Mouse (Mus musculus): ENCODE data around the gene Krtap28-13.

Krtap28-13 gene

DNA sequence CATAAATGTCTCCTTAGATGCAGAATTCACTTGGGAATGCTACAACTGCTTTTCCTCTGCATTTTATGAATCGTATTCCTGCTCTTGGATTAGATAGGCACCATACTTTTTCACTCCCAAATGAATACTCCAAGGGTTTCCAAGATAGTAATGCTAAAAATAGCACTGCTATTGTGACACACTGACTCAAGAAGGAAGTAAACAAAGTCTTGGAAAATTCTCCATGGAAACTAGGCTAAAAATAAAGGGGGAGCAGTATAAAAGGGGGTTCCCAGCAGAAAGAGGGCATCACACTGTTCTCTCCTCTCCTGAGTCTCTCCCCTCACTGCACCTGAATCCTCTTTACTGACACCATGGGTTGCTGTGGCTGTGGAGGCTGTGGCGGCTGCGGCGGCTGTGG lies at the start of gene Krtap28-13:
Krtap28-13 (plus strand) TSS at position 288 of the 400 bp plus-strand sequence.
- no peak for DNase-seq (ENCODE audit: low spot score)

DNA sequence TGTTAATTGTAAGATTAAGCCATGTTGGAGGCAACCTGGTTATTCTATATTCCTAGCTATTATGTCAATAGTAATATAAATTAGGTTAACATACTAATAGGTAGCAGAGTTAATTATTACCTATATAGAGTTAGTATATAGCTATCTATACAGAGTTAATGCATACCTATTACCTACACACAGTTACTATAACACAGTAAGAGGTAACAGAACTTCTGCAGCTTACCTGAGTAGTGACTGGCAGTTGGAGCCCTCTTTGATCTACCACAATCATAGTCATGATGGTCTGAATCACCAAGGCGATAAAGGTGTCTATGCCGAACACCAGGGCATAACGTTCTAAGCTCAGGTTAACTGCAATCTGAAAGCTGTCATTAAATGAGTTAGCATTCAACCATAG lies 46.3 kb upstream of the Krtap28-13 start:
- no peak for DNase-seq (ENCODE audit: low spot score)

DNA sequence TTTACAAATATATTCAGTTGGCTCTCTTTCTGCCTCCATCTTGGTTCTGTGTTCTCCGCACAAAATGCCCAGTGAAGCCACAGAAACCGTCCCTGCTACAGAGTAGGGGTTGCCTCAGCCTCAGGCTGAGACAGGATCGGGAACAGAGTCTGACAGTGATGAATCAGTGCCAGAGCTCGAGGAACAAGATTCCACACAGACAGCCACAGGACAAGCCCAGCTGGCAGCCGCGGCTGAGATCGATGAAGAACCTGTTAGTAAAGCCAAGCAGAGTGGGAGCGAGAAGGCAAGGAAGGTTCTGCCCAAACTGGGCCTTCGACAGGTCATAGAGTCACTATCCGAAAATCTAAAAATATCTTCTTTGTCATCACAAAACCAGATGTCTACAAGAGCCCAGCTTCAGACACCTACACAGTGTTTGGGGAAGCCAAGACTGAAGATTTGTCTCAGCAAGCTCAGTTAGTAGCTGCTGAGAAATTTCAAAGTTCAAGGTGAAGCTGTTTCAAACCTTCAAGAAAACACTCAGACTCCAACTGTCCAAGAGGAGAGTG lies 45.3 kb upstream of the Krtap28-13 start:
- DNase-seq (ENCODE audit: low spot score): no peak

DNA sequence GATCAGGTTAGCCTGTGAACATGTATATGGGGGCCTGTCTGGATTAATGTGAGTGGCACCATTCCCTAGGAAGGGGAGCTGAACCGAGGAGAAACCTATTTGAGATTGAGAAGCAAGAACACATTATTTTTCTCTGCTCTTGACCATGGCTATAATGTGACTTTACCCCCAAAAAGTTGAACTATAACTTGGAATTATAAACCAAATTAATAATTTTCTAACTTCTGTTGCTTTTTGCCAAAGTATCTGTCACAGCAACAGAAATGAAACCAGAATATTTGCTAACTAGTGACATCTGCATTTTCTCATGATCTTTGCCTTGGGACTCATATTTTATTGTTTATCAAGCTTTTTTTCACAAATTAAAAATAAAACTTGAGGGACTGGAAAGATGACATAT lies 44.2 kb upstream of the Krtap28-13 start:
- DNase-seq (ENCODE audit: low spot score): no peak

DNA sequence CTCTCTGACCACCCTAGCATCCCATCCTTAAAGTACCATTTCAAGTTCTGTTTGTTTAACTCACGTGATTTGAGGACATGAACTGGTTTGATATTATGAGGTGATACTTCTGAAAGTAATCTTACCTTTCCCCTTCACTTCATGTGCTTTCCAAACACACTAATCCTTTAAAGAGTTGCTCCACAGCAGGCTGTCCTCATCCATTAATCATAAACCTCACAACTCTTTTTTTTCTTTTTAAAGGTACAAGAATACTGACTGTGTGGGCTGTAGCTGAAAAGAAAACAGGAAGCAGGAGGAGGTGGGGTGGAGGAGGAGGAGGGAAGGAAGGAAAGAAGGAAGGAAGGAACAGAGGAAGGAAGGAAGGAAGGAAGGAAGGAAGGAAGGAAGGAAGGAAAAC lies 28.8 kb upstream of the Krtap28-13 start:
- no peak for DNase-seq (ENCODE audit: low spot score)

DNA sequence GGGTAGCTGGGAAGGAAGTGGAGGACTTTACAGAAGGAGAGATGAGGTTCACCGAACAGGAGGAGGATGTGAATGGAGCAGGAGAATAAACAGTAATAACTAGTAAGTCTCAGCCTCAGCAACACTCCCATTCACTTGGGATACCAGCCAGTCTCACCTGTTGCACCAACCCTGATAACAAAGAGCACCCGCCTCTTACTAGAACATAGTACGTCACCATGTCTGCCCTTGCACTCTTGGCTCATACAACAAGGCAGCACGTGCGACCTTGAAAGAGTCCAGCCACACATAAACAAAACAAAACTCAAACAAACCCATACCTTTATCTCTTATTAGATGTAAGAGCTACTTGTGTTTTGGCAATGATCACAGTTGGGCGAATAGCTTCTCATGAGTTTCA lies 28.2 kb upstream of the Krtap28-13 start:
- no peak for DNase-seq (ENCODE audit: low spot score)

DNA sequence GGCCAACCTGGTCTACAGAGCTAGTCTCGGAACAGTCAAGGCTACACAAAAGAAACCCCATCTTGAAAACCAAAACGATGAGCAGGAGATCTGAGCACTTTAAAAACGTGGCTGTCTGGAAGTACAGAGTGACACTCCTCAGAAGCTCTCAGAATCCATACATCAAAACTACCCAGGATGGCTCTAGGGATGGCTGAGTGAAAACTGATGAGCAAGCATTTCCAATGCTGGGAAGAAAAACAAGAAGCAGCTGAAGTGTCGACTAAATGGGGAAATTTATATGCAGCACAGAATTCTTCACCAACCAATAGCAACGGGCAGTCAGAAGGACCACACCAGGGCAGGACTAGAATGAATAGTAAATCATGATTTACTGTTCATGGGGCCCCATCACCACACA lies 26.2 kb upstream of the Krtap28-13 start:
- DNase-seq (ENCODE audit: low spot score): no peak

DNA sequence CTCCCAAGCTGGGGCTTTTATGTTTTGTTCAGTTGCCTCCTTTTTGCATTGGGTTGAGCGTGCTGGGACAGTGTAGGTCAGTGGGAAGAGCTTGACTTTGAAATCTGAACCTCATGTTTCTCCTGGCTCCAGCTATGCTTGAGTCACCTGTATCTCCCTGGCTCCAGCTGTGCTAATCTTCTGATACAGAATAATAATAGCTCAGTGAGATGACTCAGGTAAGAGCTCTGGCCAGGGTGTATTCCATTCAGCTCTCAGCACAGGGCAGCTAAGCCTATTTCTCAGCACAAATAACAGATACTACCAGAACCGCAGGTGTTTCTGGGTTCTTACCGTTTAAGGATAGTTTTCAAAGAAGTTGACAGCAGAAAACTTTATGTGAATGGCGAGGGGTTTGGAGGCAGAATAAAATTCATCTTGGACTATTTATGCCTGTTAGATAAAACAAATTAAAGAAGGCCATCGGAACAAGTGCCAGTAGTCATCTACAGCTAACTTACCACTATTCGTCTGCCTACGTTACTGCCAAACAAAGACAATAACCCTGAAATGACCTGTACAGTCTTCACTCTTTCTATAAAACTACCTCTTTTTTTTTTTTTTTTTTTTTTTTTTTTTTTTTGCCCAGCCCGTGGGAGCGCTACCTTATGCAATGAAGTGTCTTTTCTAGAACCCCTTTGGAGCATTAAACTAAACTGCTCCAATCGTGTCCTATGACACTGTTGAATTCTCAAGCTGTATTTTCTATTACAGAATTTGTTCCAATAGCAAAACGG lies 23.6 kb upstream of the Krtap28-13 start:
- DNase-seq (ENCODE audit: low spot score): no peak

DNA sequence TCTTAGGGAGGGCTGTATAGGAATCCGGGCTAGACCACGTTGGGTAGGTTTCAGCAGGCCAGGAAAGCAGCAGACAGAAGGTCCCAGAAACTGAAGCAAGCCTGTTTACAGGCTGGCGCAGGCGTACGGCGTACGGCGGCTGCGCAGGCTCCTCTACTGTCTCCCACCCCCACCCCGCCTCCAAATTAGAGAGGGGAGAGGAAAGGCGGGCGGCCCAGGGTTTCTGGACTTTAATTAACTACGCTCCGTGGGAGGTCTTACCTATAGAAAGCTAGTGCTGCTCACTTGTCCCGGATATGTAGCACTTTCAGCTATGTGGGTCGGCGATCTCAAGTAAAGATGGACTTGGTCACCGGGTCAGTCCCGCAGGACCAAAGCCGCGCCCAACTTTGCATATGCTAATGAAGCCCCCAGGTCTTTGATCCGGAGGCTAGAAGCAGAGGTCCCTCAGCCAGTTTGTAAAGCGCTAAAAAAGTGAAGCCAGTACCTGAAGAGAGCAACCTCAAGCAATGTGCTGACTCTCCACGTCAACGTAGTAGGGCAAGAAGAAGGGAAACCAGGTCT lies 22.5 kb upstream of the Krtap28-13 start, which contains the start of gene Slc19a3:
Slc19a3 (minus strand) TSS at position 340 of the 564 bp plus-strand sequence.
- peak; percentile 8 for DNase-seq (ENCODE audit: low spot score)

DNA sequence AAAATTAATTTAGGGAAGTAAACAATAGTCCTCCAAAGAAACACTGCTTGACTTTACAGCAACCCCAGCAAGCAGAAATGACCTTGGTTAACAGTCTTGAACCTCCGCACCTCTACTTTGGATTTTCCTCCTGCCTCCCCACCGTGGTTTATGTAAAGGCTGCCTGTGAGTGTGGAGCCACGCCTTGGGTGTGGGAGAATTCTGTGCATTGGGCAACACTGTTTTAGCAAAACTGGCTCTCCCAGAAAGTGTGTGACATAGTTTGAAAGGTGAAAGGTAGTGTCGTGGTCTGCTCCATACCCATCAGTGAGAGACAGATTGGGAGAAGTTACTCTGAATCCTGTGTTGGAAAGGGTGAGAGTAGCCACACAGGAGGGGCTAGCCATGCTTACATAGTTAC lies 21.6 kb upstream of the Krtap28-13 start:
- no peak for DNase-seq (ENCODE audit: low spot score)

DNA sequence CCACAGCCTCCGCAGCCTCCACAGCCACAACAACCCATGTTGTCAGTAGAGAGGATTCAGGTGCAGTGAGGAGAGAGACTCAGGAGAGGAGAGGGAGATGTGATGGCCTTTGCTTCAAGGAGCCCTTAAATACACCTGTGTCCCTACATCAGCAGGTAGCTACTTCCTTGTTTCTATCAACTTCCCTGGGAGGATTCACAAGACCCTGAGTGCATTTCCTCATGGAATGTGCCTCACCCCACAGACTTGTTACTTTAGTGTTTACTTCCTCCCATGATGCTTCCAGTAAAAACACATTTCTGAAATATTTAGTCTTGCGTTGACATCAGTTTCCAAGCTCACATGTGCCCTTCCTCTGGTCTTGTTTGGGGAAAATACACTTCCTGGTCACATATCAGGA lies 18.4 kb upstream of the Krtap28-13 start, which contains the start of gene Krtap28-10:
Krtap28-10 (minus strand) TSS at position 101 of the 400 bp plus-strand sequence.
- no peak for DNase-seq (ENCODE audit: low spot score)

DNA sequence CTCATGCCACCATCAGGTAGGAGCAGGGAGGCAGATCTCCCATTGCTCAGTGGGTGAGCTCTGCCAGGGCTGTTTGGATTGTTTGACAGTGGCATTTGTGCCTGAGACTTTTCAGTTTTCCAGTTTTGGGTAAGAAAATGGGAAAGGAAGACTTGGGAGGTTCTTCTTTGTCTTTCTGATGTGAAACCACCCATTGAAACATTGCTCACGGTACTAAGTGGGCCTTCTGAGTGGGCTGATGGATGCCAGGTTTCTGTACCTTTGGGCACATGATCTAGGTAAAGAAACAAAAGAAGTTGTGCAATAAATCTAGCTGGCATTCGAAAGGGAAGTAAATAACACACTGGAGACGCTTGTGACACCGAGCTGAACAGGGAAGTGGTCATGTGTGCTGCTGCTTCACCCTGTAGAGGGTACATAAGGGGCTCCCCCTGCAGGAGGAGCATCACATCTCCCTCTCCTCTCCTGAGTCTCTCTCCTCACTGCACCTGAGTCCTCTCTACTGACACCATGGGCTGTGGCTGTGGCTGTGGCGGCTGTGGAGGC lies 15.8 kb upstream of the Krtap28-13 start, which contains the start of gene Gm47969:
Gm47969 (plus strand) TSS at position 51 of the 546 bp plus-strand sequence.
- no peak for DNase-seq (ENCODE audit: low spot score)

DNA sequence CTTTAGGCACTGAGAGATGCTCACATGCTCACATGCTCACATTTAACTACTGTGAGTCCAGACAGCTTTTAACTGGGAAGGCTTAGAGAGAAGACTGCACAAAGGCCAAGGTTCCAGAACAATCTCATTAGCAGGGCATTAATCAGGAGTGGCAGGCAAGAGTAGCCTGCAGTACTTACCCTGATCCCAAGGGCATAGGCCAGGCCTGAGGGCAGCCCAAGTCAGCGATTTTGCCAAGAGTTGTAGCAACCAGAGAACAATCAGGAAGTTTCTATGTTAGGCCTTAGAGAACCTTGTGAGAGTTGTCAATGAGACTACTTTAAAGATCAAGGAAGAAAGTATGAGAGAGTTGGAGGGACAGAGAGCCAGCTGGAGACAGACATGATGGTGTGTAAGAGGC lies 2.2 kb upstream of the Krtap28-13 start:
- no peak for DNase-seq (ENCODE audit: low spot score)

DNA sequence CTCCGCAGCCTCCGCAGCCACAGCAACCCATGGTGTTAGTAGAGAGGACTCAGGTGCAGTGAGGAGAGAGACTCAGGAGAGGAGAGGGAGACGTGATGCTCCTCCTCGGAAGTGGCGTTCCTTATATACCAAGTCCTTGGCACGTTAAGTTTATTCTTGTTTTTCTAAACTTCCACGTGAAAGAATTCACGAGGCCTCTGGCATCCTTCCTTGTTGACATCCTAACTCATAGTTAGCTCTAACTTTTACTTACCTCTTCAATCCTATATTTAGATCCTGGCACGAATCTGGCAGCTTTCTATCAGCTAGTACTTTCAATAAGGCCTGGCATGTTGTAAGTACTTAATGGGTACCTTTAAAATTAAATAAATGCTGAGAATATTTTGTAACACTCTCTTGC lies 1.5 kb upstream of the Krtap28-13 start, which contains the start of gene A030005K14Rik:
A030005K14Rik (minus strand) TSS at position 101 of the 400 bp plus-strand sequence.
- no peak for DNase-seq (ENCODE audit: low spot score)

DNA sequence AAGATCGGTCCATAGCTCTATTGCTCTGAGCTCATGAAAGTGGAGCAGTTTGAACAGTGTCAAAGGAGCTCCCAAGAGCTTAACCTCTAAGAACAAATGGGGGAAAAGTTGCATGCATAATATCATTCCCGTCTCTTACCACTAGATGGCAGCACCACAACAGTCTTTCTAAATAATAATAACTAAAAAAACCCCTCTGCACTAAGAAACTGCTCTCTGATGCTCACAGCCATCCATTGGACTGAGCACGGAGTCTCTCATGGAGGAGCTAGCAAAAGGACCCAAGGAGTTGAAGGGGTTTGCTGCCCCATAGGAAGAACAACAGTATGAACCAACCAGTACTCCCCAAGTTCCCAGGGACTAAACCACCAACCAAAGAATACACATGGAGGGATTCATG lies 4.1 kb downstream of the Krtap28-13 start:
- DNase-seq (ENCODE audit: low spot score): no peak

DNA sequence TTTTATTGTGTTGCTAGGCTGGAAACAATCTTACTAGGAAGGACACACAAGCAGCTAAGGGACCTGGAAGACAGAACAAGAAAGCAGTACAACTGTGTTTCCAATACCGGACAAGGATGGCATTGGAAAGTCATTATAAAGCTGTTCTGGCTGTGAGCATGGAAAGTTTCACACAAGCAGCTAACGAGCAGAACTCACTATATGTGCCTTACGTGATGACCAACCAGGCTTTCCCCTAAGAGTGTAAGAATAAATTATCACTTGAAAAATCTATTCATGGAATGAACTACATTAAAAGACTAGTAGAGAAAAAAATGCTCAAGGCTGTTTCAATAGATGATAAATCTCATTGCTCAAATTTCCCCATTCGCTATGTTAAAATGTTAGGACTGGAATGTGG lies 5.8 kb downstream of the Krtap28-13 start:
- DNase-seq (ENCODE audit: low spot score): no peak

DNA sequence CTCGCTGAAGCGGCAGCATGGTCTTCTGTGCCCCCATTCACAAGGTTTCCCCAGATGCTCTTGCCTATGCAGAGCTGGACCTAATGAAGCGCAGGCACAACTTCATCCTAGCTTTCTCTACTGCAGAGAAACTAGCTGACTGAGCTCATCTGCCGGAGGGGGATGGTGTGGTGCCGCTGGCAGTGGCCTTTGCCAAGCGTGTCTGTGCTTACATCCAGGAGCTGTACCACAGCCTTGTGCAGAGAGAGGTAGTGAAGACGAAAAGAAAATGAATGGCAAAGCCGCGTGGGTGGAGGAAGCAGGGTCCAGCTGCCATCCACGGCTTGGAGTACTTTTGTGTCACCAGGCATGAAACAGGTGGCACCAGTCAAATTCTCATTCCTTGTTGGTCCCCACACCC lies 6.5 kb downstream of the Krtap28-13 start:
- DNase-seq (ENCODE audit: low spot score): no peak

DNA sequence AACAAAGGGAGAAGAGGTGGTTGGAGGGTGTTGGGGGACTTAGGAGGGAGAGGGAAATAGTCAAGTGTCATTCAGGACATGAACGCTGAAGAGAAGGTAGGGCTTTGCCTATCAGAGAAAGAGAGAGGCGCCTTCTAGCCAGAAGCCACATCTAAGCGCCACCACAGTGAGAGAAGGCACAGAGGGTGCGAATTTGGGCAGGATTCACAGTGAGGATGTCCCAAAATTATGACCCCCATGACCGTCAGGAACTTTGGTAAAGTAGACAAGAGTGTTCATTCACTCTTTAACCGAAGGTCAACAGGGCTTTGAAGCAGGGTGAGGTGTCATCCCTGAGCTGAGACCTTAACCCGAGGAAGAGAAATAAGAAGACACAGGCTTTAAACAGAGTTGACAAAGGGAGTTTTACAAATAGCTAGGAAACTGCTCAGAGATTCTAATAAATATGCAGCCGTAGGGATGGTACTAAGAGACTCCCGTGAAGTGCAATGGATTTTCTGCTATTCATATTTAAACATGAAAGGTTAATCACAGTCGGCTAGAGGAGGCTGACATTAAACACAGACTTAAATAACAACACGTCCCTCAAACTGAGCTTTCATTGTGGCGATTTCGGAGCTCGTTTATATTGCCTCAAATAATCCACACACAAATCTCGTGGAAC lies 14.9 kb downstream of the Krtap28-13 start:
- no peak for DNase-seq (ENCODE audit: low spot score)

DNA sequence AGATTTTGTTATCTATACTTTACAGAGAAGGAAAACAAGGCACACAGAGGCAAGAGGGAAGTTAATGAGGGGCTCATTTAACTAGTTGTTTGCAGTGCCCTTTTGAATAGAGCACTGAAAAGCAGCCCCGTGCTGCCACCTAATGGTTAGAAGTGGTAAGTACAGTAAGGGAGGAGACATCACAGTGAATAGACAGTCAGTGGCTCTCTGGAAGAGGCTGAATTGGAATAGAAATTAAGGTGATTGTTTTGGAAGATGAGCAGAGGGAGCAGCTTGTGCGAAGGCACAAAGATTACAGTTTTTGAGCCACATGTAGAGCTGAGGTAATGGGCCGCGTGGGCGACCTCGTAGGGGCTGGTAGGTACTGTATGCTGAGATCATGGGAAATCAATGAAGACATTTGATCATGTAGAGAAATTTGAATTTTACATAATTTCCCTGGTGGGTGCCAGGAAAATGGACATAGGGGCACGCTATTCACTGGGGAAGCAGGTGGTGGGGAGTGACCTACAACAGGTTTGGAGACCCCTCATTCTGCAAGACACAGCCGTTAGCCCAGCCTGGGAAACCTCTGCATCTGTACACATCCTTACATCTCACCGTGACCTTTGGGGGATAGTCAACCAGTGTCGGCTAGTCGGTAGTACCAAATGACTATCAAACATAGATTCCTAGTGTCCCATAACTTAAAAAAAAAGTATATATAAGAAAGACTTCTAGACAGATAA lies 15.6 kb downstream of the Krtap28-13 start:
- DNase-seq (ENCODE audit: low spot score): no peak

DNA sequence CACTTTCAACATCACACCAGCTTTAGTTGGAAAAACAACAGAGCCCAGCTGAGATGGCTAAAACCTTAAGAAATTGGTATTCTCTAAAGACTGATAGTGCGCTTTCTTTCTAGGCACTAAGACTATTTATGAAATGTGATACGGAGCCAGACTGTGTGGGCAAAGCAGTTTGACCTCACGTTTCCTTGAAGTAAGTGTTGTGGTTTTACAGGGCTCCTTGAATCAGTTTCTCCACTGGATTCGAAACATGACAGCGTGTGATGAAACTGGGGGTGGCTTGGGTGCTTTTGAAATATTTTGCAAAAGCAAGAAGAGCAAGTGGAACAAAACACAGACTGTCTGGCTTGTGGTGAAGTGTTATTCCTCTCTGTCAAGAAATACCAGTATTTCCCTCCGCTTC lies 16.3 kb downstream of the Krtap28-13 start:
- no peak for DNase-seq (ENCODE audit: low spot score)

DNA sequence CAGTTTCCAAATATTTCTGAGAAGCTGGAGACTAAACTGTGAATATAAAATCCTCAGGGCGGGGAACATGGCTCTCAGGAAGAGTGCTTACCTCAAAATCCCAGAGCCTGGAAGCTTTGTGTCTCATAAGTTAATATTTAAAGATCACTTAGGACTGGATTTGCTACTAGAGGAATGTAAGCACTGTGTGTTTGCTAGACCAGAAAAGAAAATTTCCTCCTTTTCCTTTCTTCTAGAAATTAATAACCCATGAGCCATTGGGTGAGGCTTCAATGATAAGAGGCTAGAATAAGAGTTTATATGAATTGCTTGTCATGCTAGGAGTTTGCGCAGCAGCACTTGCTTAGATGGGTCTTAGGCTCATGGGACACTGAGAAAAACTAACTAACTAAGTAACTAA lies 24.1 kb downstream of the Krtap28-13 start:
- no peak for DNase-seq (ENCODE audit: low spot score)

DNA sequence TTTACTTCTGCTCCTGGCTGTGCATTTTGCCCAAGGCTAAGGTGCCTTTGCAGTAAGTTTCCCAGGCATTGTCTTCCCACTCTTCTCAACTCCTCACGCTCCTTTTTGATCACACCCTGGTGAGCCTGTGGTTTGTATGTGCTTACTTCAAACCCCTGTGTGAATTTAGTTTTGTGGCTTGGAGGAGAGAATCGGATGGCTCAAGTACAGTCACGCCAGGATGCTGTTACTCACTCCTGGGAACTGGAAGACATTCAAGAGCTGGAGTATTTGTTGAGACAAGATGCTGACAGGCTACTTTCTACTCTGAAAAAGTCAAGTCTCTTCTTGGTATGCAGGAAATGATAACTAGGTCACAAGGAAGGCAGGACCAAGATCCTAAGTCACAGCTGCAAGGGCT lies 30.5 kb downstream of the Krtap28-13 start:
- DNase-seq (ENCODE audit: low spot score): no peak

All from left cerebral cortex, adult 11 months (tissue).